Mouse (Mus musculus) MEL-GATA-1-ER (cell line): Measurements from ENCODE around the gene Gata2.

Source experiments
- DNase-seq: peaks from one replicate; pipeline ENCODE4 v3.0.0-alpha.2; 2012; ENCODE audit warnings: low read depth; ENCODE audit errors: extremely low read depth

Gene Gata2

DNA sequence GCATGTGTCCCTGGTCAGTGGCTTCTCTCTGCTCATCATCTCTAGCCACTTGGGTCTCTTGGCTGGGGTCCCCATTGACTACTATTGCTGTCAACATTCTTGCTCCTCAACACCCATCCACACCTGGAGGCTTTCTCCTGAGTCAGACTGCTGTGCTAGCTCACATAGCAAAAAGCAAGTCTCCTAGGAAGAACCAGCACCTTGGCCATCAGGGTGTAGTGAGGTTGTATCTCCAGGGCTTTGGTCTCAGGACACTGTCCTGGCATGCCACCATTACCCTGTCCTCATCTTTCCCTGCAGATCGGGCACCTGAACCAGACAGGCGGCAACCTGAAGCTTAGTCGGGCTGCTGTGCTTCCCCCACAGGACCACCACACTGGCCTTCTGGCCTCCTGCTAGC, 14.6 kb downstream of the Gata2 start:
- DNase-seq = no peak

- no peak for DNase-seq
Measured at GRCm38 (mm10) chr6:88209453-88209852, 15.8 kb downstream of the Gata2 start.

DNA sequence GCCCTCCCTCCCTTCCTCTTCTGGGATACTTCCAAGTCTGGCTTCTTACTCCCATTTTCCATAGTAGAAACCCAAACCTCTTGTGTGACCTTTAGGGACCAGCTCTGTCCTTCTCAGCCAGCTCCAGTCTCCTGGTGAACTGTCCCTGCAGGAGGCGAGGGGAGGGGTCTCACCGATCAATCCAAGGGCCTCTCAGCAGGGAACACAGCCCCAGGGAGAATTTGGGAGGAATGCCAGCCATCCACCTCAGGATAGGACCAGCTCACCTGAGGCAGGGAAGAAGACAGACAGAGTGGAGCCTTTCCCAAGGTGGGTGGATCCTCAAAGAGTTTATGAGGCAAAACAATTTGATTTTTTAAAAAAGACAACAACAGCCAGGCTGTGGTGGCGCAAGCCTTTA, 16.5 kb downstream of the Gata2 start:
- DNase-seq = no peak

DNA sequence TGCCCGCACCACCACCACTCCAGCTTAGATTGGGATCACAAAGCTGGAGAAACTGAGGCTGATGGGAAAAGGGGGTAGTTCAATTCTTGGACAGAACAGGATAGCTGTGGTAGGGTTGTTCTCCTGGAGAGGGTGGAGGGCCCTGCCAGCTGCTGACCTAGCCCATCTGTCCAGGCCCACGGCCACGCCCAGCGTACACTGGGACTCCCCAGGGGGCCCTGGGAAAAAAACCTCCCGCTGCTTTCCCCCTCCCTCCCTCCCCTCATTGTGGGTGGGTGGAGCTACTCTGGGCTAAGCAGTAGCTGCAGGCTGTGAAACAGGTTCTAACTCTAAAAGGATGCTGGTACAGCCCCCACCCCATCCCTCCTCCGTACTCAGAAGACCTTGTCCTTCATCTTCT, 22.1 kb downstream of the Gata2 start:
- DNase-seq = no peak

GRCm38 (mm10) chr6:88216199-88216598, 22.5 kb downstream of the Gata2 start:
- no peak for DNase-seq

- DNase-seq = no peak
Measured at GRCm38 (mm10) chr6:88219094-88219493, 25.4 kb downstream of the Gata2 start.

- no peak for DNase-seq
Measured at GRCm38 (mm10) chr6:88221968-88222367, 28.3 kb downstream of the Gata2 start, which contains the start of gene Dnajb8. TSS of gene Dnajb8 (plus strand) at chr6:88222268.

DNA sequence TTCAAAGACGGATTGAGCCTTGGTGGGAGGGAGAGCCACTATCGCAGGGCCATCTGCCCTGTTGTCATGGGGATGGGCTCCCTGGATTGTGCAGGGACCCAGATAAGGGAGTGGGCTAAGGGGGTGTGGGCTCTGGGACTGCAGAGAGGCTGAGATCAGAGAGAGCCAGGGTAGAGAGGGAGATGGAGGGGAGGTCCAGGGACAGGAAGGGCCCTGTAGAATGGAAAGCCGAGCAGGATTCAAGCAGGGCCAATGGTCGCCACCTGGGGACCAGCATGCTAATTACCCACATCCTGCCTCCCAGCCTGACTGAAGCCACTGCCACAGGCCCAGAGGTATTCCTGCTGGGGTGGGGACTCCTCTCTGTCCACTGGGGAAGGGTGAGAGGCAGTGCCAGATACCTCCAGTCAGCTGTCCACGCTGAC, 32.9 kb downstream of the Gata2 start:
- DNase-seq = no peak

DNA sequence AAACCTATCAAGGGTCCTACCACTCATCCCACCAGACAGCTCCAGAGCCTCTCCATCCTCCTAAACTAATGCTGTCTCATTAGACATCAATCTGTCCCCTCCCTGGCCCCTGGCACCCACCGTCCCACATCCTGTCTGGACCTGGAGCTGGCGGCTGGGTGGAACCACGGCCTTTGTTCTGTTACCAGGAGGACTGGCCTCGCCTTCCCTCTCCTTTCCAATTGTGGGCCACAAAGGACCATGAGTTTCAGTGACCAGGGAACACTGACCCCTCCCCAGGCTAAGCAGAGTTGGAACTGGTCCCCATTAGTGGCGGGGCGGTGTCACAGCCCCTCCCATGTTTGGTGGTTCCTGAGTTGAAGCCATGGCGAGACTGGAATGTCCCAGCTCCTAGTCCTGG, 33.8 kb downstream of the Gata2 start:
- no peak for DNase-seq

DNA sequence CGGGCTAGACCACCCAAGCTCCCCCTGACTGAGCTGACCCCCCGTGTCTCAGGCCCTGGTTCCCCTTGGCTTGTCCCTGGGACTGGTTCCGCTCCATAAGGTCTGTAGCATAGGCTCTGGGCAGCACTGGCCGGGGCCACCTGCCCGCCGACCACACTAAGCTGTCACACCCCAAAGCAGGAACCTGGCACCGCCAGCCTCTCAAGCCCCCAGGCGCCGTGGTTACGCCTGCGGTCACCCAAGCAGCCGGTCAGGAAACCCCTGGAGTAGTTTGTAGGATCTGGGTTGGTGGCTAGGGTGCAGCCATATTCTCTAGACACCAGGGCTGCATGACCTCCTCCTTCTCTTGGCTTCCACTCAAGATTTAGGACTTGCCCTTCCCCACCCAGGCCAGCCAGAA, 35.5 kb downstream of the Gata2 start:
- no peak for DNase-seq

GRCm38 (mm10) chr6:88231821-88232220, 38.1 kb downstream of the Gata2 start:
- DNase-seq = no peak

- no peak for DNase-seq
Measured at GRCm38 (mm10) chr6:88232221-88232620, 38.5 kb downstream of the Gata2 start.

DNA sequence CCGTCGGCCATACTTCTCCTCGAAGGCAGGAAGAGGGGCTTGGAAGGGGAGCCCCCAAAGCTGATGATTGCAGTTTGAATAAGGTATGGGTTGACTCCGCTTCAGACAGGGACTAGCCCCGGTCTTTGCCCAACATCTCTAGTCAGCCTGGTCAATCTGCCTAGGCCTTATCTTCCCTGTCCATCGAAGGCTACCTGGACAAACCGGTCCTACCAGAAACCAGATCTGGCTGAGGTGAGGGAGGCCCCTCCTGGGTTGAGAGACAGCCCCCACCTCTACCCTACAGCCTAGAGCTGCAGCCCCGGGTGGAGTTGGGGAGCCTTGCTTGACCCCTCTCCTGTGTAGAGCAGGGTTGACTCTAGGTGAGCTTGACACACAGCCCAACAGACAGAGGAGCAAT, 40.3 kb downstream of the Gata2 start:
- DNase-seq = no peak

DNA sequence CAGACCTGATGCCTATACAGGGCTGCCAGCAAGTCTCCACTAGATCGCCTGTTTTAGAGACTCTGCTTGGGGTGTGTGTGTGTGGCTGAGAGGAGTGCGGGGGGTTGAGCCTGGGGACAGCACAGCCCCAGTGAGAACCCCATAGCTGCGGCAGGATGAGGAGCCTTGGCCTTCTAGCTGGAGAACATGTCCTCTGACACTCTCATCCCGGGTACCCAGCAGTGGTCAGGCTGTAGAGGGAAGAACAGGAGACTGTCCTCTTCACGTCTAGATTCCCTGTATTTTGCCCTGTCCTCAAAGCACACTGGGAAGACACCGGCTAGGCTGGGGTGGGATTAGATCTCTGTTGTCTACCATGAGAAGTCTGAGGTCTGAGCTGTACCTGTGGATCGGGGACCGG, 41.8 kb downstream of the Gata2 start:
- no peak for DNase-seq

DNA sequence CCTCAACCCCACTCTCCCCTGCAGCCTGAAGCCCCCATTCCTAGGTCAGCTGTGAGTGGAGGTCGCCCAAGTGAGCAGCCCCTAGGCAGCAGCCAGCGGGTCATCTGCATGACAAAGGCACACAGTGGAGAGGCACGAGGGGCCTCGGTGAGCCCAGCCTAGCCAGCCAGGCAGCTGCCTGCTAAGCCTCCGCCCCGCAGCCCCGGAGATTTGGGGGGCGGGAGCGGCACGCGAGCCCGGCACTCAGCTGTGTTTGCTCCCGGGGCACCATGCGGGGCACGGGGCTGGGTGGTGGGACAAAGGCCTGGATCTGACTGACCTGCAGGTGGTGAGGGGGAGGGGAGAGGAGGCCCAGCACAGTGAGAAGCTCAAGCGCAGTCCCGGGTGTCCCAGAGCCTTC, 42.3 kb downstream of the Gata2 start:
- no peak for DNase-seq

DNA sequence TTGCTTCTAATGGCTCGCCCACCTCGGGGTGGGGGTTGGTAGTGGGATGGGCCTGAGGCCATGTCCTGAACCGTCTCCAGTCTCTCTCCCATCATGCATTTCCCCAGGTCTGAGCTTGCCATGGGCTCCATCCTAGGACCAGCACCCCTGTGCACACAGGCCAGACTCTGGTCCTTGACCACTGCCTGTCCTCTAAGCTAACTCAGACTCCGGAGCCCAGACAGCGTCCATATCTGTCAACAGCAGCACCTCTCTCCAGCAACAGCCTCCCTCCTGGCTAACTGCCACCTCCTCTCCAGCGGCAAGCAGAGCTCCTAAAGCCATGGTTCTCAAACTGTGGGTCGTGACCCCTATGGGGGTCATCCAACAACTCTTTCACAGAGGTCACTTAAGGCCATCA, 42.8 kb downstream of the Gata2 start:
- DNase-seq = no peak

GRCm38 (mm10) chr6:88242604-88243003, 48.9 kb downstream of the Gata2 start:
- no peak for DNase-seq

- DNase-seq = no peak
Measured at GRCm38 (mm10) chr6:88249231-88249630, 55.5 kb downstream of the Gata2 start.

DNA sequence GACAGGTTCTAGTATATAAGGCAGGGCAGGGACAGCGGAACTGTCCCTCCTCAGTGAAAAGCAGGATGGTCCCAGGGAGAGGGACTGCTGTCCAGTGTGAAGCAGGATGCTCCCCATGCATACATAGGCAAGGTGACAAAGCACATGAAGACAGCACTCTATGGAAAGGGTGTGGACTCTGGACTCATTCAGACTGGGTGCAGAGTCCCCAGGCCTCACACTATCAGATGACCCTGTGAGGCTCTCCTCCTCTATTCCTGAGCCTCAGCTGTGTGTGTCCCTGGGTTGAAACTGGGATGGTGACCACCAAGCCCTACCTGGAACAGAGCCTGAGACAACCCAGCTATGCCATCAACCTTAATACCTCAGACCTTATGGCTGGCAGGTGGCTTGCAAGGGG, 57.7 kb downstream of the Gata2 start:
- DNase-seq = no peak

DNA sequence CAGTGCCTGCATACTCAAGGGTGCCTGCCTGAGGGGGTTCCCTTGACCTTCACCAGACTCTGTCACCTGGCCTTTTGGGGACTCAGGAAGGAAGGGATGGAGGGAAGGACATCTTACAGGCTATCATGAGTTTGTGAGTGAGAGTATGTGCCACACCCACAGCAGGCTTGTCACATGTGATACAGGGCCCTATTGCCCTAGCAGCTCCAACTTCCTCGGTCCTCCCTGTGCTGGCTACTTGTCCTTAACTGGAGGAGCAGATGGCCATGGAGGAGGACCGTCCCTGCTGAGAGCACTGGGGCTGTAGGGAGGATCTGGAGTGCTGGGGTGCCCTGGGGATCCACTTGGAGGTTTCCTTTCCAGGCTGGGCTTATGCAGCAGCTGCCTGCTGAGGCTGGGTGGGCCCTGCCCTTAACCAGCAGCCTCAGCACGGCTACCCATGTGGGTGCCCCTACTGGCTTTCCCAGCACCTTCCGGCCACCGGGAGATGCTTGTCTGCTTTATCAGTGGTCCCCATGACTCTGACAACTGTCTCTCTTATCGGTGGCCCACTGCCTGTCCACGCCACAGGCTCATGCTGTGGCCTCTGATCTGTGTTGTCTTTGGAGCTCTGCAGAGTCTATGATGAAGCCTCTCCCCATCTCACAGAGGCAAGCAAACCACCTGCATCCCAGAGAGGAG, 58.2 kb downstream of the Gata2 start:
- peak; percentile 30 for DNase-seq

DNA sequence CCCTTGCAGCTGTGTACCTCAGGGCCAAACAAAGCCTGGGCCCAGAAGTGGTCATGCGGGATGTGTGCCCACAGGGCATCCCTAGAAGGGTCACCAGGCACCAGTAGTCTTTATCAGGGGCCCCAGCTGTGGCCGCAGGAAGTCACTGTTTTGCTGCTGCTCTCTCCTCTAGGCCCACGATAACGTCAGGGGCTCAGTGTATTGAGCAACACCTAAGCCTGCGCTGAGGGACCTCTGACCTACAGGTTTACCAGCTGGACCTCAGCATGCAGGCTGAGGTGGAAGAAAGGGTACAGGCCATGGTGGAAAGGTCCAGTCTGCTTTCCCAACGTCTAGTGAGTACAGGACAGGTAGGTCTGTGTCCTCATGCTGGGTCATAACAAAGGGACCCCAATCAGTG, 60.4 kb downstream of the Gata2 start:
- DNase-seq = no peak

DNA sequence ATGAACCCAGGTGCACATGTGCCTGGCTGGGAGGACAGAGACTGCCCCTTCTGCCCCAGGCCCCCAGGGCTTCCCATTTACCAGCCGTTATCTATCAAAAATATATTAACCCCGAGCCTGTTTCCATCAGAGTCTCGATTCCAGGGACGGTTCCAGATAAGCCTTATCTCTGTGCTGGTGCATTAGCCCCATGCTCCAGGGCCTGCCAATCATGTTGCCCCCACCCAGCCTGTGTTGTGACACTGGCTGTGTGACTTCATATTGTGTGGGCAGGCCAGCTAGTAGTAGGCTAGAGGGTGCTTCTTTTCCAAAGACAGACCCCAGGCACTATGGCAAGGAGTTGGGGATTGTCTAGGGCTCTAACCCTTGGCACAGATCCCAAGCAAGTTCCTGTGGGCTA, 61.7 kb downstream of the Gata2 start:
- no peak for DNase-seq
